Mouse (Mus musculus) CD8-positive naive resting alpha-beta T cell, adult 2 months (primary cell): ENCODE results near the gene Sptbn2.
"Not testable (repeated sequence)": the region's sequence is repeated elsewhere in the genome, so short reads cannot be mapped to it uniquely, and the experiment has no call there.

Experiments used
- DNase-seq, 2 experiments: peaks; one replicate each; pipeline ENCODE4 v3.0.0; 2022; ENCODE audit warnings: low read depth in 2 of 2, low spot score in 2 of 2

Sptbn2 gene

DNA sequence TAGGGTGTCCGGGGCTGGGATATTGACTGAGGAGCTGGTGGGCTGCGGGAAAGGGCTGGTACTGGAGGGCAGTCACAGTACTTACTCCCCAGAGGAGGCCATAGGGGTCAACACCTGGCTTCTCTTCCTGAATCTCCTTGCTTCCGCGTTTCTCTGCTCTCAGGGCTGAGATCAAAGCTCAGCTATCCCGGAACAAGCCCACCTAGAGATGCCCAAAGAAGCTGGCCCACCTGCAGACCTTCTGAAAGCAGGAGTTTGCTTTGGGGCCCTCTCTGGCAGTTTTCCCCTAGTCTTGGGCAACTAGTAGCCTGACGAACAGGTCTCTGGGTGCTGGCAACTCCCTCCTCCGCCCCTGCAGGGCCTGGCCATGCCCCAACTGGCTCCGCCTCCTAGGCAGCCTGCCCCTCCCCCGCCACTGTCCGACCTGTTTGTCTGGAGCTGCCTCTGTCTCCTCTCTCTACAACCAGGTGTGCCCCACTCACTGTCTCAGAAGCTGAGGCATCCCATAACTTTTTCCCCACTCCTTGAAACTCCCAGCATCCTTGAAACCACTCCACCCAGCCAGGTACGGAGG, 9.8 kb downstream of the Sptbn2 start:
- DNase-seq = no peak

DNA sequence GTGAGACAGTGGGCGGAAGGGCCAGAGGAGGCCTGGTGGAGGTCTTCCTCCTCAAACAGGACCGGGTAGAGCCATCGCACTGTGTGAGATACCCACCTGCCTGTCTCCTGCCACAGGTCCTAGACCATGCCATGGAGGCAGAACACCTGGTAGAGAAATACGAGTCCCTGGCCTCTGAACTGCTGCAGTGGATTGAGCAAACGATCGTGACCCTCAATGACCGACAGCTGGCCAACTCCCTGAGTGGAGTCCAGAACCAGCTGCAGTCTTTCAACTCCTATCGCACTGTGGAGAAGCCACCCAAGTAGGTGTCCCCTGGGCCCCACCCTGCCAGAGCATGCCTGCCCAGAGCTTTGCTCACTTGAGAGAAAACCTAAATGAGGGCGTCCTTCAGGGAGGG, 18.2 kb downstream of the Sptbn2 start:
- DNase-seq = no peak

- no peak for DNase-seq
Measured at GRCm38 (mm10) chr19:4733052-4733451, 22.1 kb downstream of the Sptbn2 start.

- DNase-seq = no peak
Measured at GRCm38 (mm10) chr19:4737866-4738265, 26.9 kb downstream of the Sptbn2 start.

DNA sequence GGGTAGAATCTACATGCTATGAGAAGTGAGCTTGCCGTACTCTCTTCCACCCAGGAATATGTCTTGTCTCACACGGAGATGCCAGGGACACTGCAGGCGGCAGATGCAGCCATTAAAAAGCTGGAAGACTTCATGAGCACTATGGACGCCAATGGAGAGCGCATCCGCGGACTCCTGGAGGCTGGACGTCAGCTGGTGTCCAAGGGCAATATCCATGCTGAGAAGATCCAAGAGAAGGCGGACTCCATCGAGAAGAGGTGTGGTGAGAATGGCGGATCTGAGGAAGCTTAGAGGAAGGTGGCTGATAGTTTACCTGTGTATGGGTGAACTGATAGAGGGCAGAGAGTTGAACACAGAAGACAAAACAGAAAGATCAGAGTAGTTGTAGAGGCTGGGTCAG, 28.1 kb downstream of the Sptbn2 start:
- DNase-seq = no peak

- no peak for DNase-seq
Measured at GRCm38 (mm10) chr19:4739762-4740161, 28.8 kb downstream of the Sptbn2 start.

DNA sequence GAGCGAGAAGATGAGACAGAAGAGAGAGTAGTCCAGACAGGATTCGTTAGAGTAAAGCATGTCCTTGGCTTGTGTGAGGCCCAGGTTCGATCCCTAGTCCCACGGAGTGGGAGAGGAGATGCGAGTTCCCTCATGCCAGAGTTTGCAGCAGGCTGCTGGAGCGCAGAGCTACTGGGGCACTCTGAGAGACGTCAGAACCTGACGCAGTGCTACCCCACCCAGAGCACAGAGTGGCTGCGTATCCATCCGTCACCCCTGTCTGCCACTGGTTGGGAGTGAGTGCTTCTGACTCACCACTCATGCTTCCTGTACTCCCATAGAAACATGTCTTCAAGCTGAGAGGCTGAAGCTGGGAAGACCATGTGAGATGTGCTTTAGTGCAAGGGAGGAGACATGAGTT, 30.5 kb downstream of the Sptbn2 start:
- no peak for DNase-seq

DNA sequence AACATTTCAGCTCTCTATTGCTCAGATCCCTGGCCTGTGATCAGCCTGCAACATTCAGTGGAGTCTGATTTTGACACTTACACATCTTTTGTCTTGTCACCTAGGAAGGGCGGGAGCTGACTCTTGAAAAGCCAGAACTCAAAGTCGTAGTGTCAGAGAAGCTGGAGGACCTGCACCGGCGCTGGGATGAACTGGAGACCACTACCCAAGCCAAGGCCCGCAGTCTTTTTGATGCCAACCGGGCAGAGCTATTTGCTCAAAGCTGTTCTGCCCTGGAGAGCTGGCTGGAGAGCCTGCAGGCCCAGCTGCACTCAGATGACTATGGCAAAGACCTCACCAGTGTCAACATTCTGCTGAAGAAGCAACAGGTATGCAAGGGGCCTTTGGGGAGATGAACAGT, 31.3 kb downstream of the Sptbn2 start:
- DNase-seq = no peak

DNA sequence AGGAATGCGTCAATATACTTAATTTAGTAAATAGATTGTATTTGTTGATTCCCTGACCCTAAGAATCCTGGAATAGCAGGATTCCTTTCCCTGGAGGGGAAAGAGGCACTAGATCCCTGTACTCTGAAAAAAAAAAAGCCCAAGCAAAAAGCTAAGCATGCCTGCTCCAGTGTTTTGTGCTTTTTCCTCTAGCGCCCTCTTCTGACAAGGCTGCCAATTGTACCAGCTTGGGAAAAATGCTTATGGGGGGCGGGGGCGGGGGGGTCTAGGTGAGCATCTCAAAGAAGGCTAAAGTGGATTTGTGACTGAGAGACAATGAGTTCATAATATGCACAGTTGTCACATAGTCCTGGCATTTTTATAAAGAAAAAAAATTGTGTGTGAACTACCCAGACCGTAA, 32.6 kb downstream of the Sptbn2 start:
- no peak for DNase-seq

DNA sequence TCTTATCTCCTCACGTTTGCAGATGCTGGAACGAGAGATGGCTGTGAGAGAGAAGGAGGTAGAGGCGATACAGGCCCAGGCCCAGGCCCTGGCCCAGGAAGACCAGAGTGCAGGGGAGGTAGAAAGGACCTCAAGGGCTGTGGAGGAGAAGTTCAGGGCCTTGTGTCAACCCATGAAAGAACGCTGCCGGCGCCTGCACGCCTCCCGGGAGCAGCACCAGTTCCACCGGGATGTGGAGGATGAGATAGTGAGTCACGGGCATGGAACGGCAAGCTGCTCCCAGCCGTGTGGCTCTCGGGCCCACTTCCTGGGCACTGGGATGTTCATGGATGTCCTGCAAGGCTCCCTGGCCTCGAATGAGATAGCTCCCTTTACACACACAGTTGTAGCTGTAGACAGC, 33.1 kb downstream of the Sptbn2 start:
- no peak for DNase-seq

GRCm38 (mm10) chr19:4745057-4745456, 34.1 kb downstream of the Sptbn2 start:
- DNase-seq = no peak

- DNase-seq = no peak
Measured at GRCm38 (mm10) chr19:4745681-4746080, 34.7 kb downstream of the Sptbn2 start.

DNA sequence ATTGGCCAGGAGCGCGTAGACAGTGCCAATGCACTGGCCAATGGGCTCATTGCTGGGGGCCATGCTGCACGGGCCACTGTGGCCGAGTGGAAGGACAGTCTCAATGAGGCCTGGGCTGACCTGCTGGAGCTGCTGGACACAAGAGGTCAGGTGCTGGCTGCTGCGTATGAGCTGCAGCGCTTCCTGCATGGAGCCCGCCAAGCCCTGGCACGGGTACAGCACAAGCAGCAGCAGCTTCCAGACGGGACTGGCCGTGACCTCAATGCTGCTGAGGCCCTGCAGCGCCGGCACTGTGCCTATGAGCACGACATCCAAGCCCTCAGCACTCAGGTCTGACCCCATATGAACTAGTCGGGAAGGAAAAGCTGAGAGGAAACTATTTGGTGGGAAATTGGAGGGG, 35.6 kb downstream of the Sptbn2 start:
- no peak for DNase-seq

- DNase-seq = no peak
Measured at GRCm38 (mm10) chr19:4747631-4748312, 36.8 kb downstream of the Sptbn2 start.

DNA sequence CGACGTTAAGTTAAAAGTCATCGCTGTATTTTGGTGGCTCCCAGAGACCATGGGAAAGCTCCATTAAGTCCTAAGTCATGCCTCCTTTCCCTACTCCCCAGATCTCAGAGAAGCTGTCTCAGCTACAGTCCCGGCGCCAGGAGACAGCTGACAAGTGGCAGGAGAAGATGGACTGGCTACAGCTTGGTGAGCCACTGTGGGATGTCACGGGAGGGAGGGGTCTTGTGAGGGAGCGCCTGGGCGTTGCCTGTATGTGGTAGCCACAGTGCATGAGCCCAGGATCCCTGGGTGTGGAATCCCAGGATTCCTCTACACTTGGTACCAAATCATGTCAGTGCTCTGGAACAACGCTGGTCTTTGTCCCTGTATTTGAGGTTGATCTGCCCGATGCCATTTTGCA, 37.5 kb downstream of the Sptbn2 start:
- DNase-seq = no peak

DNA sequence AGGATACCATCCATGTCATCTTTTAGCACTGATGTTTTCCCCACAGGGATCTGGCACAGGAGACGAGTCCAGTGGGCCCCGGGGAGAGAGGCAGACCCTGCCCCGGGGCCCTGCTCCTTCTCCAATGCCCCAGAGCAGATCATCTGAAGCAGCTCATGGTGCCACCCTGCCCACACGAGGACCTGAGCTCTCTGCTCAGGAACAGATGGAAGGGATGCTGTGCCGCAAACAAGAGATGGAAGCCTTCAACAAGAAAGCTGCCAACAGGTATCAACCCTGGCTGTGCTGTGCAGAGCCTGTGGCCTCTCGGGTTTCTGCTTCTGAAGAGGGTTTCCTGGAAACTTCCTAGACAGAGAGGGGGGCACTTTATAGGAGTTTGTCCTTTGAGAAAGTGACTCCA, 39.0 kb downstream of the Sptbn2 start:
- DNase-seq = no peak

DNA sequence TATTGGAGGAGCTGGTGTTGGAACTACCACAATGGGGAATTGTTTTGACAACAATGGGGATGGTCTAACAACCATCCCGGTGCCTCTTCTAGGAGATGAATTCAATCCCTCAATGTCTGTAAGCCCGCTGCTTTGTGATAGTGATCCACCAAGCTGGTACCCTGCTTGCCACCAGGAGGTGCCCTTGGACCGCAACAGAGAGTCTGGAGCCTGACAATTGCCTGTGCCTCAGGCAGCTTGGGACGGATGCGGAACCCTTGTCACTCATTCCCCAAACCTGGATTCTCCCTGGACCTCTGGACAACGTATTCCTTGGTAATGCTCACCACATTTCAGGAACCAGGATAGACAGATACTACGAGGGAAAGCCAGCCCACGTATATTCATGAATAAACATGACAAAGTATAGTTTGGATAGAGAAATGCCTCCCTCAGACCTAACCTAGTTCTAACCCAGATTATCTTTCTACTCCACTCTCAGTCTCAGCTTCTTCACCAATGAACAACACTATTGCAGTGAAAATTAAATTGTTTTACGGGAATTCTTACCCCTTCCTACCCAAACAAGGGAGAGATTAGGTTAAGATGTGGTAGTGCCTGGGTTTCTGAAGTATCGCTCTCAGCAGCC, 44.7 kb downstream of the Sptbn2 start:
- DNase-seq = peak; percentile 86 to 91

DNA sequence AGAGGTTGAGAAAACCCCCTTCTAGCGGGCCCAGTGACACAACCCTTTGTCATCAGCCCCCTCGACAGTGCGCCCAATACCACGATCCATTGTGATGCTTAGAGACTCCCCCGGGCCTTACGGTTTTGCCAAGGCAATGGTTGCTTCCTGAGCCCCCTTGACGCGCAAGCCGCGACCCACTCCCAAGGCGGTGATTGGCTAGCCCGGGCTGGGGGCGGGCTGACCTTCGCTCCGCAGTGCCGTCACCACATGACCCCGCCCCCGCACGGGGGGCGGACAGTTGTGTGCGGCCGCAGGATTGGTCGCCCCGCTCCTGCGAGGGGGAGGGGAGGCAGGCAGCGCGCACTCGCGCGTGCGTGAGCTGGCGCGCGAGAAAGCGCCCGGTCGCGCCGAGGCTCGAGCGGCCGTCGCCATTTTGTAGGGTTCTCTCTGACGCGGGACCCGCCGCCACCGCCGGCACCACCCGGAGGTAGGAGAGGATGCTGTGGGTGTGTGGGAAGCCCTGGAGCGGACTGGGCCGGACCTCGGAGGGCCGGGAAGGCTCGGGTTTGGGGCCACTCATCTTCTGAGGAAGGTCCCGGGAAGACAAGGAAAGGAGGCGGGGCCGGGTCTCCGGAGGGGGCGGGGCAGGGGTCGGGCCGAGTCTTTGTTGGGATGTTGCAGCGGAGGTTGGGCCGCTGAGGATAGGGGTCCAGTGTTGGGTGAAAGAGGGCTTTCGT, 45.4 kb downstream of the Sptbn2 start, which contains the start of gene Rbm4b:
Rbm4b (plus strand) TSS at position 305 of the 719 bp plus-strand sequence.
- DNase-seq = peak; percentile 91 to 92

- DNase-seq = no peak
Measured at GRCm38 (mm10) chr19:4756921-4757320, 46.0 kb downstream of the Sptbn2 start.

- DNase-seq = not testable (repeated sequence)
Measured at GRCm38 (mm10) chr19:4760544-4760943, 49.6 kb downstream of the Sptbn2 start.

GRCm38 (mm10) chr19:4762876-4763275, 51.9 kb downstream of the Sptbn2 start:
- DNase-seq = no peak
